Mouse (Mus musculus): ENCODE results near the gene Pltp.

DNA sequence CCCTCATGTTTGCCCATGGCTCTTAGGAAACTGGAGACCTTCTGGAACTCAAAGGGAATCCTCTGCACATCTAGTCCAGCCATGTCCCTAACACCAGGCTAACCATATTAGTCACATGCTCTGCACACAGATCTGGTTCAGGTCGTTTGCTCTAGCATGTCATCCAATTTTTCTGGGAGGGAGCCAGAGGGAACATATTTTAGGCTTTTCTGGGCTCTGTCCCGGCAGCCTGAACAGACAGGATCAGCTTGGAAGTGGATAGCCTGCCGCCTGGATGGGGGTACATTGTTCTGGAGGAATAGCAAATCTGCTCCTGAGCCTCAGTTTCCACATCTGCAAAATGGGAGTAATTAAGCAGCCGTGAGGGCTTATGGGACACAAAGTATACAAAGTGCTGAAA is 3.6 kb upstream of the Pltp start:
- TF ChIP-seq HCFC1 (IDR thresholded peaks at IDR 0.05; ENCODE audit: borderline replicate concordance, insufficient read depth, low read length) = no peak
- TF ChIP-seq MAFK (IDR thresholded peaks at IDR 0.05; ENCODE audit: insufficient read depth, low read depth, low read length) = no peak
- TF ChIP-seq CHD2 (IDR thresholded peaks at IDR 0.05; ENCODE audit: low read depth, low read length) = no peak
- no peak for TF ChIP-seq ZNF384 (IDR thresholded peaks at IDR 0.05; ENCODE audit: low read depth, low read length)
